Mouse (Mus musculus) erythroblast, adult 5-6 weeks (primary cell): ENCODE results near the gene C1qtnf3. TPM values are rescaled to one million over a fixed set of nuclear protein-coding genes. Genes with fewer than 3 reads are reported as not detected.

Source experiments
- ATAC-seq: replicated peaks from 2 replicates; pipeline ENCODE4 v1.8.0; 2016; ENCODE audit warnings: moderate number of reproducible peaks, mild to moderate bottlenecking, moderate TSS enrichment, inconsistent platforms; ENCODE audit not compliant: poor library complexity, low FRiP score, severe bottlenecking
- total RNA-seq, 2 experiments: library from RNA; stranded (forward) in 1 of 2; stranded (reverse) in 1 of 2; fragments of 150-400 nt in 1 of 2; fragments of 200-764, 138-1000 nt in 1 of 2; gene quantifications; 2 replicates each; pipeline versions ENCODE4 v1.2.3 to v1.2.4; 2015 to 2017; ENCODE audit warnings: low replicate concordance in 2 of 2

The C1qtnf3 gene
- total RNA-seq (2015; ENCODE audit: low replicate concordance) (not detected in 2 replicates), total RNA-seq (2017; ENCODE audit: low replicate concordance) (not detected in 2 replicates)

- no peak for ATAC-seq
Observed at GRCm38 (mm10) chr15:10951951-10952759, at the start of gene C1qtnf3. TSS of gene C1qtnf3 (plus strand) at chr15:10952332.

- ATAC-seq = no peak
Observed at GRCm38 (mm10) chr15:10902360-10902759, 49.8 kb upstream of the C1qtnf3 start.

- ATAC-seq = no peak
Observed at GRCm38 (mm10) chr15:10916611-10917311, 35.4 kb upstream of the C1qtnf3 start.

- ATAC-seq = no peak
Observed at GRCm38 (mm10) chr15:10917312-10917660, 34.8 kb upstream of the C1qtnf3 start.

- no peak for ATAC-seq
Observed at GRCm38 (mm10) chr15:10920212-10920611, 31.9 kb upstream of the C1qtnf3 start.

- ATAC-seq = no peak
Observed at GRCm38 (mm10) chr15:10921064-10921463, 31.1 kb upstream of the C1qtnf3 start.

GRCm38 (mm10) chr15:10922061-10922460 is 30.1 kb upstream of the C1qtnf3 start:
- ATAC-seq = no peak

GRCm38 (mm10) chr15:10922570-10922969 is 29.6 kb upstream of the C1qtnf3 start:
- ATAC-seq = no peak

GRCm38 (mm10) chr15:10923076-10923995 is 28.8 kb upstream of the C1qtnf3 start:
- no peak for ATAC-seq

- no peak for ATAC-seq
Observed at GRCm38 (mm10) chr15:10927325-10927724, 24.8 kb upstream of the C1qtnf3 start.

- ATAC-seq = no peak
Observed at GRCm38 (mm10) chr15:10928633-10929270, 23.4 kb upstream of the C1qtnf3 start.

GRCm38 (mm10) chr15:10933930-10934329 is 18.2 kb upstream of the C1qtnf3 start:
- ATAC-seq = no peak

GRCm38 (mm10) chr15:10940148-10941108 is 11.7 kb upstream of the C1qtnf3 start:
- ATAC-seq = no peak

GRCm38 (mm10) chr15:10941901-10942300 is 10.2 kb upstream of the C1qtnf3 start:
- no peak for ATAC-seq

GRCm38 (mm10) chr15:10947852-10948251 is 4.3 kb upstream of the C1qtnf3 start:
- no peak for ATAC-seq

GRCm38 (mm10) chr15:10952760-10953305 is 701 bp downstream of the C1qtnf3 start:
- ATAC-seq = no peak

- no peak for ATAC-seq
Observed at GRCm38 (mm10) chr15:10953465-10953864, 1.3 kb downstream of the C1qtnf3 start.

- ATAC-seq = no peak
Observed at GRCm38 (mm10) chr15:10954381-10955016, 2.4 kb downstream of the C1qtnf3 start.
